Mouse (Mus musculus) CD4-positive, CD25-positive, alpha-beta regulatory T cell, adult 4 months (primary cell): ENCODE measurements around the gene Ptprk. TPM values are rescaled to one million over a fixed set of nuclear protein-coding genes. Genes with fewer than 3 reads are reported as not detected.

Source experiments
- ATAC-seq: one replicate; pipeline ENCODE4 v1.8.0; 2017
- polyA plus RNA-seq, 2 experiments: library from polyadenylated mRNA; unstranded; fragments of 100-300 nt; shearing (Covaris generic); gene quantifications; one replicate each; pipeline ENCODE4 v1.2.1; 2017

Ptprk gene
- polyA plus RNA-seq, 2 experiments from 2014 or later: not detected

- ATAC-seq: no peak
Measured at GRCm38 (mm10) chr10:28186018-28186800, 111.6 kb downstream of the Ptprk start.

DNA sequence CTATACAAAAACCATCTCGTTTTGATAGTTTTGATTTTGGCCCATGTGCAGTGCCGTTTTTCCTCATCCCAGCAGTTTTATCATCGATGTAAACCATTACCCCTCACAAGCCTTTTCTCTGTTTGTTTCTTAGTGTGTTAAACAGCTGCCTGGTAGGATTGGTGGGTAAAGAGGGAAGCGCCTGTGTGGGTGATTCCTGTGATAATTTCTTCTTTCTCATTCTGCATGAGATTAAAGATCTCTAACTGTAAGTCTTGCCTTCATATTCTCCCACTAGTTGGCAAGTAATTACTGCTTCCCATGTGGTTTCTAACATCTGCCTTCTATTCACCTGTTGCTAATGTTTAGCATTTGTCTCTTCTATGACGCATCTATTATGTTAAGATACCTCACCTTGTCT, 116.8 kb downstream of the Ptprk start:
- ATAC-seq: no peak

DNA sequence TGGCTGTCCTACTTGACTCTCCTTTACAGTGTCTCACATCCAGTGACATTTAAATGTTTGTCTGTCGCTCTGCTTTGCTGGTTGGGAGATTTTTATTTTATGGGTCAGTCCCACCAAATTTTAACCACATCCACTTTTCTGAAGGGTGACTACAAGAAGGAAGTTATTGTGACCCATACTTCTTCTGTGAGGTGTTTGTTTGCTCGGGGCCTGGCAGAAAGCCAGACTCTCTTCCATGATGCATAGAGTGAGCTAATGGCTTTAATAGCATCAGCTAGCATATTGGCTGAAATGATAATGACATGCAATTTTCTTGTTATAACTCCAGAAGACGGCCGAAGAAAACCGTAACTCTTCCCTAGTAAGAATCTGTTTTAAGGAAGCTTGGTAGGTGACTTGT, 119.0 kb downstream of the Ptprk start:
- ATAC-seq: no peak

DNA sequence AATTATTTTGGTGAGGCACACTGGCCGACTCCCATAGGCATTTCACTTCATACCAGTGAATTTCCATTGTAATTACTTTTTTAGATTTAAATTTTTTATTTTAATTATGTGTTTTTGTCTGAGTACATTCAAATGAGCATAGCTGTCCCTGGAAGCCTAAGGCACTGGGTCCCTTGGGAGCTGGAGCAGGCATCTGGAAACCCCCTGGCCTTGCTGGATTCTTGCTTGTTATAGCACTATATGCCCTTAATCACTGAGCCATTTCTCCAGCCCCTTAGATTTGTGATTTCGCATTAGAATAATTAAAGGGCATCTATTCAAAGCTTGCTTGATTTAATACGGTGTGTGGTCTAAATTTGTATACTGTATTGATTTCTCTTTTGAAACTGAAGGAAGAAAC, 126.0 kb downstream of the Ptprk start:
- ATAC-seq: no peak

- no peak for ATAC-seq
Measured at GRCm38 (mm10) chr10:28209394-28209793, 134.8 kb downstream of the Ptprk start.

GRCm38 (mm10) chr10:28212083-28212482, 137.5 kb downstream of the Ptprk start:
- ATAC-seq: no peak

- ATAC-seq: no peak
Measured at GRCm38 (mm10) chr10:28215153-28215552, 140.5 kb downstream of the Ptprk start.

- ATAC-seq: no peak
Measured at GRCm38 (mm10) chr10:28223602-28224001, 149.0 kb downstream of the Ptprk start.

DNA sequence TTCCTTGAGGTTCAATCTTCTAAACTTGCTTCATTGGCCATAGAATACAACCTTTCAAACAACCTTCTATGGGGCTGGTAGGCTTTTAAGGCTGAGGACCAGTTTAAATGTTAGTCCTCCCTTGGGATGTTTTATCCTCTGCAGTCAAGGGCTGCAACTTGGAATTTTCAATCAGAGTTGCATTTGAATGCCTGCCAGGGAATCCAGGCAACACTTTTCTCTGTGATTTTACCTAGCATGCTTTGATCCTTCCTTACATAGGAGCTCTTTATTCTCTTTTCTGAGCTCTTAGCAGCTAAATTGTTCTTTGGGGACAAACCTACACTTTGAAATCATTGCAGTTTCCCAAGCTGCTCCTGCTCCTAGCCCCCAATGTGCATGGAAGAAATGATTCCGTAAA, 149.8 kb downstream of the Ptprk start:
- no peak for ATAC-seq

GRCm38 (mm10) chr10:28225536-28226075, 151.0 kb downstream of the Ptprk start:
- ATAC-seq: no peak

- no peak for ATAC-seq
Measured at GRCm38 (mm10) chr10:28227732-28228131, 153.1 kb downstream of the Ptprk start.

GRCm38 (mm10) chr10:28228208-28228607, 153.6 kb downstream of the Ptprk start:
- ATAC-seq: no peak

DNA sequence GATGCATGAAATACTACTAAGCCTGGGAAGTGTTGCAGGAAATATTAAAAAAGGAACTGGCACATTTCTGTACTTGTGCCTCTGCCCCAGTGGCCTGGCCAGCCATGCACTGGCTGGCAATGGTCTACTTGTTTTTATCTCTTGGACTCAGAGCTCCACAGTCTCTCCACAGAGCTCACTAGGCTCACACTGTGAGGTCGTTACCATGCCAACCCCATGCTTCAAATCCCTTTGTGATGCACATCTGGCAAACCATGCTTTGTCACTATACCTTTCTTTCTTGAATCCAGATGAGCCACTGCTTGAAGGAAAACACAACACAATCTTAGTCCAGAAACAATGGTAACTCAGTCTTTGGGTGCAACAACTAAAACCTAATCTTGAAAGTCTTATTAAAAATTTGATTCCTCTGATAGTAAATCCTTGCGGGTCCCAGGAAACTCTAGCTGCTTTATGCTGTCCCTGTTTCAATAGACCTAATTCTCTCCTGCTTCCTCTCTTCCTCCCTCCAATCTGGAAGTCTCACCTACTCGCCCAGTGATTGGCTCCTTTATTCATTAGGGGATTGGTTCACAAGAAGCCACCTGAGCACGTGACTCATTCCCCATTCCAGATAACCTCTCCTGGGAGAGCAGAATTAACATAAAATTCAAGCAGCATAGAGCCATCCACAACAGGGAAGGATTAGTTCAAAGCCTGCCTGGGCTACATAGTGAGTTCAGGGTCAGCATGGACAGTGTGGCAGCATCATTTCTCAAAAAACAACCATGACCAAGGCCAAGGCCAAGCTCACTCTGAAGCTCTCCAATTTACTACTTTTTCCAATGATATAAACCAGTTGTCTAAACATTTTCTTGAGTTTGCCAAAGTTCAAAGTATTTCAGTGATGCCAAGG, 157.9 kb downstream of the Ptprk start:
- no peak for ATAC-seq

GRCm38 (mm10) chr10:28249047-28249446, 174.4 kb downstream of the Ptprk start:
- ATAC-seq: no peak

DNA sequence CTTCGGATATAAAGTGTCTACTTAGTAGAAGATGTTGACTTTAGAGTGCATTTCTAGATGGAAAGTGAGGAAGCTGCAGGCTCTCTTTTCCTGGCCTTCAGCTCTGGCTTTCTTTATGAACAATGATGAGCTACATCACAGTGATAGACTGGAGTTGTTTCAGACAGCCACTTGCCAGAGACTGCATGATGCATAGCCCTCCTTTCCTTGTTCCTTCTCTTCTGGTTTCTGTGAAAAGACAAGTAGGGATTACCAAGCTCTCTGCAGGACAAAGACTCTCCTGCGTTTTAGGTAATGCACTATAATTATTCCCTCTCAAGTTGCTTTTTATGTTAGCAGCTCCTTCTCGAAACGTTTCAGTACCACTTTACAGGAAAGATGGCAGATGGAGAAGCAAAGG, 176.8 kb downstream of the Ptprk start:
- ATAC-seq: no peak

- no peak for ATAC-seq
Measured at GRCm38 (mm10) chr10:28260651-28261050, 186.0 kb downstream of the Ptprk start.

GRCm38 (mm10) chr10:28262159-28262558, 187.5 kb downstream of the Ptprk start:
- no peak for ATAC-seq

DNA sequence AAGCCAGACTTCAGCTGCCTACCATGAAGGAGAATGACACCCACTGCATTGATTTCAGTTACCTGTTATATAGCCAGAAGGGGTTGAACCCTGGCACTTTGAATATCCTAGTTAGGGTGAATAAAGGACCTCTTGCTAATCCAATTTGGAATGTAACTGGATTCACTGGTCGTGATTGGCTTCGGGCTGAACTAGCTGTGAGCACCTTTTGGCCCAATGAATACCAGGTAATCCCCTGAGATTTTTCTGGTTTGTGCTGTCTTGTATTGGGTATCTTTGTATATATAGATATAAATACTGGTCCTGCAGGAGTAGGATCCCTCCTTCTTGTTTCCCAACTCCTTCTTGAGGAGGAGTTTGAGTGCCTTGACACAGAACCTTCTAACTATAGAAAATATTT, 188.9 kb downstream of the Ptprk start:
- ATAC-seq: no peak

- no peak for ATAC-seq
Measured at GRCm38 (mm10) chr10:28270273-28270672, 195.7 kb downstream of the Ptprk start.

DNA sequence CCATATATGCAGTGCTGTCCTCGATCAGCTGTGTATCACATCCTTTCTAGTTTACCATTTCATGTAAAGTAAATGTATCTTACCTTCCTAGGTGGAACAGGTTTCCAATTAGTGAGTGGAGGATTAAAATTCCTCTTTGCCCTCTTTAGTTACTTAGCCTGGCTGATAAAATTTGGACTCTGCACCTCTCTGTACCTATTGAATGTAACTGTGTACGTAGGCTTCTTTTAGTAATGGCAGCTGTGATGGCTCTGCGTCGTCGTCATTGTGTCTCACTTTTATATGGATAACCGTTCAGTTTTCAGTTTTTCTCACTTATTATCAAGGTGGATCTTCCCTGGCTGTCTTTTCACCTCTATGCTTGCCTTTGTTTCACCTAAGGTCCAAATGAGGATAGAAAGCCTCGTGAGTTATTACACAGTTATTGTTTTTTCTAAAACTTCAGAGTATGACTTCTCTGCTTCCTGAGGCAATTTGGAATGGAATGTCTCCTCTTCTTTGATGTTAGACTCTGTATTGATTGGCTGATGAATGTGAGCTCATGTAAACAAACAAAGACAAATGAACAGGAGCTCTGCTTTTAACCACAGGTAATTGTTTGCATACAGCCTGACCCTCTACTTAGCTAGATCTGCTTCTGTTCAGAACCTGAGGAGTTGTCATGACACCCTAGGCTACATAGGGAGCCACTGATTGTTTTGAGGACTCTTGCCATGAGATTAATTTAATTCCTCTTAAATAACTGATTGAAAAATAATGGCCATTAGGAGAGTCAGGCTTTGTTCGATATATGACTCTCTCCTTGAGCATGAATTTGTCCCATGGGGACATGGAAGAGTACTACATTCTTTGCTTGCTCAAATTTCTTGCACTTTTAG, 197.3 kb downstream of the Ptprk start:
- no peak for ATAC-seq

- no peak for ATAC-seq
Measured at GRCm38 (mm10) chr10:28278757-28279156, 204.1 kb downstream of the Ptprk start.

DNA sequence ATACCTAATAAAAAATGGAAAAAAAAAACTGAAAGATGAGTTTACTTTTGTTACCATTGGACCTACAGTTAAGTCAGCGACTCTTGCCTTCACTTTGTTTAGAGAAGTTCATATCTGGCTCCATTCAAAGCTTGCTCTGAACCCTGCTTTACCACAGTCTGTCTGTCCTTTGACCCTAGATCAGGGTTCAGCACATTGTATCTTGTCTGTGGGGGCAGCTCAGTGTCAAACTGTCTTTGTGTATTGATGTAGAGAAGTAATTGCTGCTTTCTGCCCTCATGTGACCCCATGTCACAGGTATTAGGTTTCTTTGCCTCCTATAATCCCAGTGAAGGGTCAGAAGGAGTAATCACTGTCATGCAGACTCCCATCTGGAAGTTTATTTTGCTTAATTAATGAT, 222.9 kb downstream of the Ptprk start:
- no peak for ATAC-seq

GRCm38 (mm10) chr10:28299207-28299606, 224.6 kb downstream of the Ptprk start:
- no peak for ATAC-seq
